Mouse (Mus musculus): ENCODE data around the gene Nacc1.

DNA sequence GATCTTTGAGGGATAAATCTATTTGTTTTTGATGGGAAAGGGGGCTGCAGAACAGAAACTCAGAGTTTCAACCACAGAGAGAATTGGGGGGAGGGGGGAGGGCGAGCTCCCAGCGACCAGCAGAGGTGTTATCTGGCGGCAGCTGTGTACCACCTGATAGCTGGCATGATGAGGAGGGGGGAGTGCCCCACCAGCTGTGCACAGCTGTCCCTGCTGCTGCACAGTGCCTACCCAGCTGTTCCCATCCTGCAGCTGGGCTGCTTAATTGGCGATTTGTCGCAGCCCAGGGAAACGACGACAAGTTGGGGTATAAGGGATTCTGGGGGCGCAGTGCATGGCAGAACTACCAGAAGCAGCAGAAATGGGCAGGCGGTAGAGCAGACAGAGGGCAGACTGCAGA is 37.0 kb upstream of the Nacc1 start:
- no peak for TF ChIP-seq CTCF (IDR thresholded peaks at IDR 0.05; ENCODE audit: extremely low read depth, insufficient read depth, low read length)
- no peak for TF ChIP-seq POLR2A (IDR thresholded peaks at IDR 0.05; ENCODE audit: extremely low read depth, insufficient read depth, low read length)

All from cortical plate, adult 2 months (tissue).